Mouse (Mus musculus): ENCODE measurements around the gene Ces3b. TPM values are rescaled to one million over a fixed set of nuclear protein-coding genes. Genes with fewer than 3 reads are reported as not detected.

The Ces3b gene
- polyA plus RNA-seq (2014; fragmentation: Illumina TruSeq; extraction: RNeasy Lipid Tissue Mini Kit (QIAGEN cat#74804); ENCODE audit: low read depth, low replicate concordance), result not detected

GRCm38 (mm10) chr8:105083449-105084050, at the start of gene Ces3b:
Gene Ces3b, plus strand, starts transcription at chr8:105083753.

DNA sequence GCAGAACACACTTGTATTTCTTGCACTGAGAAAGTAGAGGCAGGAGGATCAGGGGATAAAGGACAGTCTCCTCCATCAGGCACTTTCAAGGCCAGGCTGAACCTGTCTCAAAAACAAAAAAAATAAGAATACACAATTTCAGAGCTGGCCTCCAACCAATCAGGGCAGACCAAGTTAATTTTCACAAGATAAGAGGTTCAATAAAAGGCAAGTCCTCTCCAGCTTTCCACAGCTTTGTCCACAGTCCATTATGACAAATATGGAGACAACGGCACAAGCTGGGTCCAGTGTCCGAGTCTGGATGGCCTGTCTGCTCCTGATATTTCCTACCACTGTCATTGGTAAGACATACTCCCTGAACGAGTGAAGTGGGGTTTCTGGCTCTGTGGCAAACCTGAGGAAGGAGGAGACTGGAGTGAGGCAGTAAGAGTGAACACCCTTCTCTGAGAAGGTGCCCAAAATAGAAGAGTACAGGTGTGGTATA, 35.1 kb upstream of the Ces3b start, which contains the start of gene Ces3a:
Gene Ces3a (plus strand): TSS at position 231 of the 484 bp plus-strand sequence.

GRCm38 (mm10) chr8:105131509-105131908, 48.0 kb downstream of the Ces3b start, which contains the start of gene Ces4a:
Gene Ces4a, plus strand, starts transcription at chr8:105131800.

Other genes starting within 250 kb of the Ces3b start
- 0.25 TPM for gene Ces2c, start 236.7 kb upstream of the Ces3b start, polyA plus RNA-seq (2014; fragmentation: Illumina TruSeq; extraction: RNeasy Lipid Tissue Mini Kit (QIAGEN cat#74804); ENCODE audit: low read depth, low replicate concordance)
- gene Ces2e, start 157.5 kb upstream of the Ces3b start, polyA plus RNA-seq (2014; fragmentation: Illumina TruSeq; extraction: RNeasy Lipid Tissue Mini Kit (QIAGEN cat#74804); ENCODE audit: low read depth, low replicate concordance), result 2.7 TPM
- gene Ces2f, start 136.4 kb upstream of the Ces3b start, polyA plus RNA-seq (2014; fragmentation: Illumina TruSeq; extraction: RNeasy Lipid Tissue Mini Kit (QIAGEN cat#74804); ENCODE audit: low read depth, low replicate concordance), result 0.53 TPM
- 6.7 TPM for gene Ces2g, start 122.0 kb upstream of the Ces3b start, polyA plus RNA-seq (2014; fragmentation: Illumina TruSeq; extraction: RNeasy Lipid Tissue Mini Kit (QIAGEN cat#74804); ENCODE audit: low read depth, low replicate concordance)
- gene Ces2h, start 82.9 kb upstream of the Ces3b start, polyA plus RNA-seq (2014; fragmentation: Illumina TruSeq; extraction: RNeasy Lipid Tissue Mini Kit (QIAGEN cat#74804); ENCODE audit: low read depth, low replicate concordance), result not detected
- not detected for gene Ces3a, start 35.2 kb upstream of the Ces3b start, polyA plus RNA-seq (2014; fragmentation: Illumina TruSeq; extraction: RNeasy Lipid Tissue Mini Kit (QIAGEN cat#74804); ENCODE audit: low read depth, low replicate concordance)
- not detected for gene Ces4a, start 48.0 kb downstream of the Ces3b start, polyA plus RNA-seq (2014; fragmentation: Illumina TruSeq; extraction: RNeasy Lipid Tissue Mini Kit (QIAGEN cat#74804); ENCODE audit: low read depth, low replicate concordance)
- gene Cbfb, start 86.9 kb downstream of the Ces3b start, polyA plus RNA-seq (2014; fragmentation: Illumina TruSeq; extraction: RNeasy Lipid Tissue Mini Kit (QIAGEN cat#74804); ENCODE audit: low read depth, low replicate concordance), result 37.2 TPM
- gene D230025D16Rik, start 141.4 kb downstream of the Ces3b start, polyA plus RNA-seq (2014; fragmentation: Illumina TruSeq; extraction: RNeasy Lipid Tissue Mini Kit (QIAGEN cat#74804); ENCODE audit: low read depth, low replicate concordance), result 21.0 TPM
- 7.4 TPM for gene B3gnt9, start 171.4 kb downstream of the Ces3b start, polyA plus RNA-seq (2014; fragmentation: Illumina TruSeq; extraction: RNeasy Lipid Tissue Mini Kit (QIAGEN cat#74804); ENCODE audit: low read depth, low replicate concordance)
- 11.6 TPM for gene Tradd, start 180.9 kb downstream of the Ces3b start, polyA plus RNA-seq (2014; fragmentation: Illumina TruSeq; extraction: RNeasy Lipid Tissue Mini Kit (QIAGEN cat#74804); ENCODE audit: low read depth, low replicate concordance)
- 2.6 TPM for gene Fbxl8, start 180.9 kb downstream of the Ces3b start, polyA plus RNA-seq (2014; fragmentation: Illumina TruSeq; extraction: RNeasy Lipid Tissue Mini Kit (QIAGEN cat#74804); ENCODE audit: low read depth, low replicate concordance)
- 0.88 TPM for gene Hsf4, start 186.0 kb downstream of the Ces3b start, polyA plus RNA-seq (2014; fragmentation: Illumina TruSeq; extraction: RNeasy Lipid Tissue Mini Kit (QIAGEN cat#74804); ENCODE audit: low read depth, low replicate concordance)
- gene Nol3, start 192.4 kb downstream of the Ces3b start, polyA plus RNA-seq (2014; fragmentation: Illumina TruSeq; extraction: RNeasy Lipid Tissue Mini Kit (QIAGEN cat#74804); ENCODE audit: low read depth, low replicate concordance), result 6.8 TPM
- 4.7 TPM for gene 4931428F04Rik, start 206.1 kb downstream of the Ces3b start, polyA plus RNA-seq (2014; fragmentation: Illumina TruSeq; extraction: RNeasy Lipid Tissue Mini Kit (QIAGEN cat#74804); ENCODE audit: low read depth, low replicate concordance)
- 3.1 TPM for gene Exoc3l, start 212.3 kb downstream of the Ces3b start, polyA plus RNA-seq (2014; fragmentation: Illumina TruSeq; extraction: RNeasy Lipid Tissue Mini Kit (QIAGEN cat#74804); ENCODE audit: low read depth, low replicate concordance)
- gene E2f4, start 213.9 kb downstream of the Ces3b start, polyA plus RNA-seq (2014; fragmentation: Illumina TruSeq; extraction: RNeasy Lipid Tissue Mini Kit (QIAGEN cat#74804); ENCODE audit: low read depth, low replicate concordance), result 37.2 TPM
- gene Elmo3, start 221.8 kb downstream of the Ces3b start, polyA plus RNA-seq (2014; fragmentation: Illumina TruSeq; extraction: RNeasy Lipid Tissue Mini Kit (QIAGEN cat#74804); ENCODE audit: low read depth, low replicate concordance), result 24.2 TPM
- 5.2 TPM for gene Lrrc29, start 242.5 kb downstream of the Ces3b start, polyA plus RNA-seq (2014; fragmentation: Illumina TruSeq; extraction: RNeasy Lipid Tissue Mini Kit (QIAGEN cat#74804); ENCODE audit: low read depth, low replicate concordance)
- 61.4 TPM for gene Tmem208, start 242.6 kb downstream of the Ces3b start, polyA plus RNA-seq (2014; fragmentation: Illumina TruSeq; extraction: RNeasy Lipid Tissue Mini Kit (QIAGEN cat#74804); ENCODE audit: low read depth, low replicate concordance)